Mouse (Mus musculus) B cell, adult 2 months (primary cell): ENCODE results near the gene Fam126a.
A peak's percentile ranks its signal among the peaks of the same experiment; 100 is the strongest.

ENCODE experiments used
- DNase-seq, 2 experiments: peaks; one replicate each; pipeline ENCODE4 v3.0.0; 2022

Gene Fam126a

GRCm38 (mm10) chr5:24030579-24030969 lies at the start of gene Fam126a:
Fam126a (minus strand) TSS chr5:24030690.
- peak; percentile 90 to 93 for DNase-seq

GRCm38 (mm10) chr5:24078420-24079179 lies 48.1 kb upstream of the Fam126a start:
- DNase-seq, result no peak

GRCm38 (mm10) chr5:24077739-24078306 lies 47.3 kb upstream of the Fam126a start:
- no peak for DNase-seq

DNA sequence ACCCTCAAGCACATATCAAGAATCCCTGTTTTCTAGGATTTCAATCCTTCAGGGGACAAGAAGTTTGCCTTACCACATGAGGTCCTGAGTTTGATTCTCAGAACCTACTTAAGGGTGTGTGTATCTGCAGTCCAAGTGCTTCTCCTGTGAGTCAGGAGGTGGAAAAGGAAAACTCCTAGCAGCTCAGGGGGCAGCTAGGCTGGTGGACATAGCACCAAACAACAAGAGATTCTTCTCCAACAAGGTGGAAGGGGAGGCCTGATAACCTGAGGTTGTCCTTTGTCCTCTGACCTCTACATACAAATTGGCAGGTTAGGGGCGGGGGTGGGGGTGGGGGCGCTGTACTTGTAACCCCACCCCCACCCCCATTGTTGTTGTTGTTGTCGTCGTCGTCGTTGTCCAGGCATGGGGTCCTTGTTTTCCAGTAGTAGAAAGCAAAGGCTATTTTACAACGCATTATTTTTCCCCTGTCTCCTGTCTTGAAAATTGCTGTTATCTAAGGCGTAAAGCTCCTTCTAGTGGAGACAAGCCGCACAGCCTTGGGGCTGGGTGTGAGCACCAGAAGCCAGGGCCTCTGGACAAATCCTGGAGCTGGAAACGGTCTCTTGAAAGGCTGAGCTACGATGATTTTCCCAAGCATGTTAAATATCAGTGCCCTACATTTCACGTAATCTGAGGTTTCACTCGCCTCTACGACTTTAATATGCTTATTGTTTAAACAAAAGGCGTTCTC lies 46.7 kb upstream of the Fam126a start:
- peak; percentile 61 for DNase-seq

GRCm38 (mm10) chr5:24072031-24072430 lies 41.5 kb upstream of the Fam126a start:
- no peak for DNase-seq

DNA sequence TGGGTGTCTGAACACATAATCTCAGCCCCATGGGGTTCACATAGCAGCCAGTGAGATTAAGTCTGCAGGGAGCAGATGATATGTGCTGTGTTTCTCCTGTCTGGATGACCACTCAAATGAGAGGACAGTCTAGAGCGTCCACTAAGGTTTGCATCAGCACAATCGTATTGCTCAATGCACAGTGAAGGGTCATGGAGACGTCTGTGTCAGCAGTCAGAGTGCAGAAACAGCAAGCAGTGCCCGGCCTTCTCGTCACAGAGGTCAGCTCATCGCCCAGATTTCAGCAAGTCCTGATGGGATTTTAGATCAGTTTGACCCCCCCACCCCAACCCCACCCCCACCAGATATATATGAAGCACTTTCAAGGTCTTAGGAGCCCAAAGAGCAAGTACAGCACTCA lies 38.5 kb upstream of the Fam126a start:
- DNase-seq, result no peak

DNA sequence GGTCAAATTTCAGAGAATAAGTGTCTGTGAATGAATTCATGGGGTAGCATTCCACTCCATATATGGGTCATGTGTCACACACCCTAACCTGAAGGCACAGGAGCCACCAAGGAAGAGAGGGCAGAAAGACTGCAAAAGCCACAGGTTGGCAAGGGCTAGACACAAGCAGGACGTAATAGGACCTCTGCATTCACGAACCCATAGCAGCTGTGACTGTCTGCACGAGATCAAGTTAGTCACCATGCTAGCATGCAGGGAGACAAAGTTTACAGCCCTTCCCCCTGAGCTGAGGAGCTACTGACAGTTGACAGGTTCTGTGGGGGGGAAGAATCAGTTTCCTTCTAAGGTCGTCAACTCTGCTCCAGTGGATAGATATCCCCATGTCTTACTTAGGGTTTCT lies 33.1 kb upstream of the Fam126a start:
- DNase-seq, result no peak

GRCm38 (mm10) chr5:24063034-24063433 lies 32.5 kb upstream of the Fam126a start:
- no peak for DNase-seq

DNA sequence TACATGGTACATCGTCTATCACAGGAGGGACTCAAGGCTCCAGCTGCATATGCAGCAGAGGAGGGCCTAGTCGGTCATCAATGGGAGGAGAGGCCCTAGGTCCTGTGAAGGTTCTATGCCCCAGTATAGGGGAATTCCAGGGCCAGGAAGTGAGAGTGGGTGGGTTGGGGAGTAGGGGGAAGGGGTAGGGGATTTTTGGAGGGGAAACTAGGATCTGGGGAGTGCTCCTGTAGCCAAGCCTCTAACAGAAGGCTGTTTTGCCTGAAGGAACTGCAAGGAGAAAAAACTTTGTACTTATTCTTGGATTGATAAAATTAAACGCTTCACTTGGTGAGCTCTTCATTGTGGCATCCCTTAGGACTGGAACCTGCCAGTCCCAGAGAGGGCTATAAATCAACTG lies 30.5 kb upstream of the Fam126a start:
- no peak for DNase-seq

- peak; percentile 40 to 42 for DNase-seq
Observed at GRCm38 (mm10) chr5:24057592-24057991, 27.1 kb upstream of the Fam126a start.

DNA sequence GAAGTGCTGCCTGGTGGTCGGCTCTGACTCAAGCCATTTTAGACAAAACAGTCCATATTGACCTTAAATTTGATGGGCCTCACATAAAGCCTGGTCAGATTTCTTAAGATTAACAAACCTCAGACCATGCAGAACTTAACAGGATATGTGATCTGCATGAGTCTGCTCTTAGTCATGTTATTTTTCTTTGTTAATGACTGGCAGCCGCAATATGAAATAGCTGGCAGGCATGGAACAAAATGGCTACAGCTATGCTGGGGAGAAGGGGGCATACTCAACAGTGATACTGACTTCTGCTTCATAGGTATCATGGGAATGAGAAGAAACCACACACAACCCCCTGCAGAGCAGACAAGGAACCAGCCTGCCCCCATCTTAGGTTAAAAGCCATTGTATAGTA lies 26.4 kb upstream of the Fam126a start:
- no peak for DNase-seq

DNA sequence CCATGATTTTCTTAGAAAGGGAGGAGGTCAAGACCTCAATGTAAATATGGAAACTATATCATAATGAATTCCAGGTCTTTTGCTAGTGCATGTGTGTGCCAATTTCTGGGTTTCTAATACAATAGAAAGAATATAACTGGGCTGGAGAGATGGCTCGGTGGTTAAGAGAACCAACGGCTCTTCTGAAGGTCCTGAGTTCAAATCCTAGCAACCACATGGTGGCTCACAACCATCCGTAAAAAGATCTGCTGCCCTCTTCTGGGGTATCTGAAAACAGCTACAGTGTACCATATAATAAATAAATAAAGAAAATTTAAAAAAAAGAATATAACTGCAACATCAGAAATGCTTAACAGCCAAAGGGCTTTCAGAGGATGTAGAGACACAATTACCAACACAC lies 23.9 kb upstream of the Fam126a start:
- peak in 1 of 2 experiments; percentile 25 for DNase-seq

DNA sequence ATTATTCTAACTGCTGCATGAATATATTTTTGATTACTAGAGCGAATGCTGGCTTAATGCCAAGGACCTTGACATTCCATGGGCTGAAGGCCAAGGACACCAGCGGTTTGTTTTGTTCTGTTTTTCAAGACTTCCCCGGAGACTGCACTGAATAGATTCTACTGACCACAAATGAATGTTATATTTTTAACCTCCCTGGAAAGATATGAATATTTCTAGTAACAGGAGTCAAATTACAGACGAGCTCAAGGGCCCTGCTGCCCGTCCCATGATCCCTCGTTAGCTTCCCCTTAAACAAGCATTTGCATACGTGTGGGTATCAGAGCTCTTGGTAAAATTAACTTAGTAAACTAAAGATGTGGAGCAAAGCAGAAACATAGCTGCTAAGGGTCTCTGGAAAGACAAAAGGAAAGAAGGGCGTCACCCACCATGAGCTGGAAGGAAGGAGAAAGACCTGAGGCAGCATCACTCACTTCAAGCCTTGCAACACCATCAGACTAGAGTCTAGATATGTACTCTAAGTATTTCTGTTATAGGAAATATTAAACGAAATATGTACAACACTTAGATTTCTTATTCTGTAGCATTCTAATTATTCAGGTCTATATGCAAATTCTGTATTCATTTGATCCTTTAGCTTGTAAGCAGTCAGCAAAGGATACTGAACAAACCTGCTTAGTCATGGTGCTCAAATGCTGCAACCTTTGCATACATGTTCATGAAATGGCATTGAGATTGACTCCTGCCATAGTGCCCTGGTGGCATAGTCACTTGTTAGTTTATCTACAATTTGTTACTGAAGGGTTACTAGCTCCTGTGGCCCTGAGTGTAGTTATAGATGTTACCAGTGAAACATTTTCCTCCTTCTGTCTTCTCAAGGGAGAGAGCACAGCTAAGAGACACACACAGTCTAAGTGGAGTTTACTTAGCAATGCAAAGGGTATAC lies 23.0 kb upstream of the Fam126a start:
- no peak for DNase-seq

DNA sequence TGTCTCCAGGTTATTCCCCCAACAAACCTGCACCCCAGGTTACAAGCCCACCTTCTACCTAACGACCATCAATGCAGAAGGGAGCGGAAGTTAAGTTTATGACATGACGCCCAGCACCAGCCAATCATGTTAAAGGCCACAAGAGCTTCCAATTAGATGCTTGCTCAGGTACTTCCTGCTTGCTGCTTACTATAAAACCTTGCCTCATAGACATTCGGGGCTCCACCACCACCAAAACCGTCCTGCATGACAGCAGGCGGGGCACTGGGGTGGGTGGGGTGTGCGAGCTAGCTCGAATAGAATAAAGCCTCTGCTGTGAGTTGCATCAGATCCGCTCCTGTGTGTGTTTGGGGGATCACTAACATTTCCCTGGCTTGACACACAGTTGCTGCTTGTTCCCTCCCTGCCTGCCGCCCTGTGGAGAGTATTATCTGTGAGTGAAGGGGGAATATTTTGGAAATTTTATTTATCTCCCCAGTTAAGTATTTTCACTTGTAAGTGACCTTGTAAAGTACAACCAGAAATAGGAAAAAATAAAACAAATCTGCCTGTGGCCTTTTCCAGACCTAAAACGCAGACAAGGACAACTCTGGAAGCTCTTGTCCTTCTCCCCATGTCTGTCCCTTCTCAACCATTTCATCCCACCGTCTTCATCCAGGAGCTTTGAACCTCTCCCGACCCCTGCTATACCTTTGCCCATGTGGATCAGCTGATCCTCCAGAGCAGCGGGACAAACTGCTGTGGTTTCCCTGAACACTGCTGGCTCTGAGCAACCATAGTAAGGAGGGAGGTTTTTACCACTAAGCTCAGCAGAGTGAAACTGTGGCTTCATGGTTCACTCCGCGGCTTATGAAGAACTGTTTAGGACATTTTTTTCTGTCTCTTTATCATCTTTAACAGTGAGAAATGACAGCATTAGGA lies 21.5 kb upstream of the Fam126a start:
- no peak for DNase-seq

- DNase-seq, result no peak
Observed at GRCm38 (mm10) chr5:24047821-24048220, 17.3 kb upstream of the Fam126a start.

DNA sequence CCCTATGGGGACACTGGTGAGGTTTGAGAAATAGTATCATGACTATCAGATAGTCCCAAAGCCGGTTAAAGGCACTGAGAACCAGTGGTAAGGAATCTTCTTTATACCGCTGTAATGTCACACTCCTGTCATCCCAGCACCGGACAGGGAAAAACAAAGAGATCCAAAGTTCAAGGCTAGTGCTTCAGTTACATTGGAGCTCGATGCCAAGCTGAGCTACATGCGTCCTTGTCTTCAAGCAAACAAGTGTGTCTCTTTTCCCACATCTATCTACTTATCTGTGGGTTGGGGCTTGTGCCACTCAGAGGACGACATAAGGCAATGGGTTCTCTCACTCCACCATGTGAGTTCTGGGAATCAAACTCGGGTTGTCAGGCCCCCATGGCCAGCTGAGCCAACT lies 16.5 kb upstream of the Fam126a start:
- DNase-seq, result no peak

GRCm38 (mm10) chr5:24045998-24046631 lies 15.6 kb upstream of the Fam126a start:
- DNase-seq, result no peak

DNA sequence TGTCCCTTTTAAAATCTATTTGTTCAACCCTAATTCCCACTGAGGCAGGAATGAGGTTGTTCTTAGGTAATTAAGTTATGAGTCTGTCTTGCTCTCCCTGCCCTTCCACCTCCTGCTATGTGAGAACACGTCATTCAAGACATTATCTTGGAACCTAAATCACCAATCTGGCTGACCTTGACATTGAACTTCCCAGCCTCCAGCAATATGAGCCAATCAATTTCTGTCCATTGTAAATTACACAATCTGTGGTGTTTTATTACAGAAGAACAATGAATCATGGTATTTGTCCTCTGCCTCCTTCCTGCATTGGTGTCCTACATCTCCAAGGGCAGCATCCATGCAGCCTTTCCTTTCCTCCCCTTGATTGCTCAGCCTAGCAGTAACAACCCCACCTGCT lies 13.9 kb upstream of the Fam126a start:
- no peak for DNase-seq

DNA sequence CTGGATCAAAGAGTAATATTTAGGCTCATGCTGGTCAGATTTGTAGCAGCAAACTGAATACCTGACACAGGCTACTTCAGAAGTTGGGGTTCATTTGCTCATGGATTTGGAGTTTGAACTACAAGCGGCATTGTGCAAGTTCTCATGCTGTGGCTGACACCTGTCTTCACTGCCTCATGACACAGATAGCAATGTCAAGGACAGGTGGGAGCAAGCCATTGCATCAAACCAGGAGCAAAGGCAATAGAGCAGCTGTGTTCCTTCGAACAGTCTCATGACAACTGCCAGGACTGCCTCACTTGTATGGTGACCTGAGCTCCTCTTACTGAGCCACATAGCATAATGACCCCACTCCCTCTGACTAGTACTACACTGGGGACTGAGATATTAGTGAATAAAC lies 12.9 kb upstream of the Fam126a start:
- DNase-seq, result no peak

DNA sequence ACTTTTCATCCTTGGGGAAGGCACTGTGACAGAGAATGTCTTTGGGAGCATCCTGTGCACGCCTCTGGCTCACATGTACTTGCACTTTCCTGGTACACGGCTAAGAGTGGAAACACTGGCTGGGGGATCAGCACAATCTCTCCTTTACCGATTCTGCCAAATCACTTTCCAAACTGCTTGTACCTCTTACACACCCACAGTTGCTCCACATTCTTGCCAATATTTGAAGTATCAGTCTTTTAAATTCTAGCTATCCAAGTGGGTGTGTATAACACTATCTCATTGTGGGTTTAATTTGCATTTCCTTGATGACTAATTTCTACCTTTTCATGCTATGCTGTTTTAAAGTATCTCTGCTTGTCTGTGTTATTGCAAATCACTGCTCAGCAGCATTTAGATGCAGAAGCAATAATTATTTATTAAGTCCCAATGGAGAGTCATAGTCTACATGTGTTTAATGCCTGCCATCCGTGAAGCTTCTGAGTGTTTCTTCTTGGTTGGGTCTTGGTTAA lies 10.9 kb upstream of the Fam126a start:
- DNase-seq, result no peak

GRCm38 (mm10) chr5:24040601-24041000 lies 10.1 kb upstream of the Fam126a start:
- DNase-seq, result no peak
